Mouse (Mus musculus): Measurements from ENCODE around the gene Gemin2.
A peak's percentile ranks its signal among the peaks of the same experiment; 100 is the strongest.

The Gemin2 gene

GRCm38 (mm10) chr12:59060322-59060721 is 47.1 kb downstream of the Gemin2 start:
- no peak for DNase-seq

GRCm38 (mm10) chr12:59060993-59061595 is 47.9 kb downstream of the Gemin2 start, which contains the start of gene Trappc6b:
TSS of gene Trappc6b (minus strand) at chr12:59061472.
- peak; percentile 80 to 88 for DNase-seq

- DNase-seq: no peak
Observed at GRCm38 (mm10) chr12:59064837-59065236, 51.6 kb downstream of the Gemin2 start.

- no peak for DNase-seq
Observed at GRCm38 (mm10) chr12:59065776-59066175, 52.6 kb downstream of the Gemin2 start.

- peak; percentile 98 for DNase-seq
Observed at GRCm38 (mm10) chr12:59066448-59067077, 53.4 kb downstream of the Gemin2 start, which contains the start of gene Pnn. TSS of gene Pnn (plus strand) at chr12:59066884.

- DNase-seq: no peak
Observed at GRCm38 (mm10) chr12:59067095-59067494, 53.9 kb downstream of the Gemin2 start.

- DNase-seq: no peak
Observed at GRCm38 (mm10) chr12:59068791-59069190, 55.6 kb downstream of the Gemin2 start.

GRCm38 (mm10) chr12:59072286-59072685 is 59.1 kb downstream of the Gemin2 start:
- DNase-seq: no peak

- DNase-seq: no peak
Observed at GRCm38 (mm10) chr12:59074052-59074451, 60.9 kb downstream of the Gemin2 start.

GRCm38 (mm10) chr12:59076996-59077395 is 63.8 kb downstream of the Gemin2 start:
- DNase-seq: no peak

- DNase-seq: no peak
Observed at GRCm38 (mm10) chr12:59077883-59078282, 64.7 kb downstream of the Gemin2 start.

Data from lung, adult 18-20 months (tissue).